Mouse (Mus musculus) cortical plate, adult 2 months (tissue): Measurements from ENCODE around the gene Oprm1.

Experiments
- CTCF ChIP-seq: fragments of 200-500 bp; IDR thresholded peaks from 2 replicates; pipeline ENCODE4 v1.5.1; 2011; ENCODE audit warnings: mild to moderate bottlenecking, control low read depth, low read length; ENCODE audit not compliant: insufficient read depth; ENCODE audit errors: extremely low read depth
- POLR2A ChIP-seq: fragments of 200-500 bp; IDR thresholded peaks from 2 replicates; pipeline ENCODE4 v1.6.1; 2011; ENCODE audit warnings: mild to moderate bottlenecking, low read length, control low read depth; ENCODE audit not compliant: insufficient read depth; ENCODE audit errors: extremely low read depth

DNA sequence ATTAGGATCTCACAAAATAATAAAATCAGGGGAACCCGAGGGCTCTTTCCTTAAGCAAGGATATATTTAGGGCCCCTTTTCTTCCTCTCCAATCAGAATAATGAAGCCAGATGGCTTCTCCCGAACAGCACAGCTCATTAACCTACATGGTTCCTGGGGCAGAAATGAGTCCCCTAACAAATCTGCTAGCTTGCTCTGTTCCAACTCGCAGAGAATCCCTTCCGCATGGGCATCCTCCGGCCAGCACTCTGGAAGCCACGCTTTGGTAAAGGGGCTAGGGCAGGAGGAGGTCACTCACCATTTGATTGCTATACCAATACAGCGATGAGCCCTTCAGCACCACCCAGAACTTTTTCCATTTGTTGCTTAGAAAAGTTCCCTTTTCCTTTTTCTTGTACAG is 220.9 kb downstream of the Oprm1 start:
- TF ChIP-seq CTCF = no peak
- no peak for TF ChIP-seq POLR2A
